Mouse (Mus musculus) cortical plate, adult 2 months (tissue): ENCODE data around the gene Ermard. TPM values are rescaled to one million over a fixed set of nuclear protein-coding genes. Genes with fewer than 3 reads are reported as not detected.

Experiments used
- H3K27ac ChIP-seq: fragments of 200-500 bp; 2 replicates; pipeline ENCODE4 v1.5.1; 2012; ENCODE audit warnings: low read length, control low read depth, inconsistent platforms; ENCODE audit not compliant: insufficient read depth
- H3K4me1 ChIP-seq: fragments of 200-500 bp; 2 replicates; pipeline ENCODE4 v1.6.1; 2011; ENCODE audit warnings: low read length; ENCODE audit not compliant: control insufficient read depth, insufficient read depth
- H3K4me3 ChIP-seq: fragments of 200-500 bp; 2 replicates; pipeline ENCODE4 v1.5.1; 2011; ENCODE audit warnings: mild to moderate bottlenecking, low read length, control low read depth; ENCODE audit not compliant: insufficient read depth
- CTCF ChIP-seq: fragments of 200-500 bp; IDR thresholded peaks from 2 replicates; pipeline ENCODE4 v1.5.1; 2011; ENCODE audit warnings: mild to moderate bottlenecking, control low read depth, low read length; ENCODE audit not compliant: insufficient read depth; ENCODE audit errors: extremely low read depth
- POLR2A ChIP-seq: fragments of 200-500 bp; IDR thresholded peaks from 2 replicates; pipeline ENCODE4 v1.6.1; 2011; ENCODE audit warnings: mild to moderate bottlenecking, low read length, control low read depth; ENCODE audit not compliant: insufficient read depth; ENCODE audit errors: extremely low read depth
- polyA plus RNA-seq: library from polyadenylated mRNA; depleted of rRNA; stranded (reverse); fragments of >200 nt; gene quantifications from 2 replicates; pipeline ENCODE4 v1.2.3, GENCODE M21; 2012

The Ermard gene
- polyA plus RNA-seq, 1 experiment: 67.1 TPM

DNA sequence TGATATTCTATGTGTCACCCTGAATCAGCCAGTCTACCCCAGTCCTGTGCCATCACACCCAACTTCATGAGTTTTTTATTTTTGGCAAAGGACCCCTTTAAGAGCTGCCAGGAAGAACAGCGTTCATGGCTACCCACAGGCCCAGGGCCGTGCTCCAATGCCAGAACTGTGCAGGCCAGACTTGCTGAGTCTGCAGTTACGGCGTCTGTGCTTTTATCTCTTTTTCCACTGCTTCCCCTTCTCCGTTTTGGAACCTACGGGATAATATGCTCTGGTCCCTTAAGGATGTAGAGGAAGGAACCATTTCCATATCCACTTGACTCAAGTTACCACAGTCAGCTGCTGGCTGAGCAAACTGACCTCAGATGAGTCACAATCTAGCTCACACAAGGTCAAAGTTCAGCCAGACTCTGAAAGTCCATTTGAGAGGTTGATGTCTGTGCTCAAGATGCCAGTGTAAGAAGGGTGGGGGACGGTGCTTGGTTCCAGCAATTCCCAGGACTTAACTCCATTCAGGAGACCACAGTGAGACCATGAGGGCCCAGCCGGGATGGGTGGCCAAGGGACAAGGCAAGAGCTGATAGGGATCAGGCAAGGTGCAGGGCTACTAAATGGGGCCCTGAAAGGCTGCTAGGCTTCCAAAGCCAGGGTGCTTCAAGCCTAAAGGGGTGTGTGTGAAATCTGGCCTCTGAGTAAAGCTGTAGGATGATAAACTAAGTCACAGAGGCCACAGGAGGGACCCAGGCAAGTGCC lies 27.2 kb downstream of the Ermard start:
- Histone ChIP-seq H3K27ac (no peak overlapping the region), H3K4me3 (no peak overlapping the region), H3K4me1 (peaks cover 3% of the 10 kb centered on the region; the same call in 1 of the 2 replicates)
- TF ChIP-seq POLR2A (no peak), CTCF (no peak)

DNA sequence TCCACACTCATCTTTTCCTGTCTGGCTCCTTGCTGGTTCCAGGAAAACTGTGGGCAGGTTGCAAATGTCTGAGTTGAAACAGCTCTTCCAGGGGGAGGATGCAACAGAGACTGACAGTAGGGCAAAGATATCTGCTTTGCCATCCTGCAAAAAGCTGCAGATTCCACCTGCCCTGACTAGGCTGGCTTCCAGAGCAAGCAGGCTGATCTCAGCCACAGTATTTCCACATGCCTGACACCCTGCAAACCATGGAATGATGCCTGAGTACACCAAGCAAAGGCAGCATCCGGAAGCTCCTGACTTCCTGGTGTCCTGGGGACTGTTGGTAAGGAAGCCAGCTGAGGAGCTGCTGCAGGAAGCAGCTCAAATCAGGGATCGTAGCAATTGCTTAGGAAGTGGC lies 28.1 kb downstream of the Ermard start:
- Histone ChIP-seq H3K4me3 (no peak overlapping the region), H3K4me1 (peaks cover 3% of the 10 kb centered on the region; the same call in 1 of the 2 replicates), H3K27ac (no peak overlapping the region)
- TF ChIP-seq CTCF: no peak
- no peak for TF ChIP-seq POLR2A

DNA sequence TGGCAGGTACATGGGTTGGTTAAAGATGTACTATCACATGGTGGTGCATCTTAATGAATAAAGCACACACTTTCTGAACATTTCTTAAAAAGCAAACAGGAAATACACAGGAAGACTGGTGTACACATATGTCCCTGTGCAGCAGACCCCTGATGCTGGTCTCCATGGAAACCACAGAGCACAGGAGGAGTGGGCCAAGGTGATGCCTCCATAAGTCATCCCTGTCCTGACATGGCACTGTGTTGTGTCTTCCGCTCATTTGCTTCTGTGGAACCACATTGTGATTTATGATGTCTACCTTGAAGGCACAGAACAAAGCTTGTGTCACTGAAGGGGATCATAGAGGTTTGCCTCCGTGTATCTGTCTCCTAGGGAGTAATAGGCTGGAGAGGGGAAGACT lies 31.2 kb downstream of the Ermard start:
- Histone ChIP-seq H3K4me3 (no peak overlapping the region), H3K4me1 (no peaks in the 10 kb centered on the region), H3K27ac (no peak overlapping the region)
- TF ChIP-seq CTCF: no peak
- TF ChIP-seq POLR2A: no peak

GRCm38 (mm10) chr17:15075033-15075432 lies 34.0 kb downstream of the Ermard start:
- Histone ChIP-seq H3K27ac (no peak overlapping the region), H3K4me1 (no peaks in the 10 kb centered on the region), H3K4me3 (no peak overlapping the region)
- TF ChIP-seq POLR2A: no peak
- TF ChIP-seq CTCF: no peak

- TF ChIP-seq POLR2A: no peak
- no peak for TF ChIP-seq CTCF
- Histone ChIP-seq H3K27ac (no peak overlapping the region), H3K4me3 (no peak overlapping the region), H3K4me1 (no peaks in the 10 kb centered on the region)
These were observed 36.5 kb downstream of the Ermard start for GRCm38 (mm10) chr17:15077536-15077935.

GRCm38 (mm10) chr17:15084226-15084848 lies 43.3 kb downstream of the Ermard start:
- Histone ChIP-seq H3K27ac (no peak overlapping the region), H3K4me3 (no peak overlapping the region), H3K4me1 (no peaks in the 10 kb centered on the region)
- TF ChIP-seq CTCF (no peak), POLR2A (no peak)

GRCm38 (mm10) chr17:15085006-15085405 lies 44.0 kb downstream of the Ermard start:
- Histone ChIP-seq H3K4me3 (no peak overlapping the region), H3K27ac (no peak overlapping the region), H3K4me1 (no peaks in the 10 kb centered on the region)
- TF ChIP-seq CTCF (no peak), POLR2A (no peak)

GRCm38 (mm10) chr17:15088166-15088565 lies 47.2 kb downstream of the Ermard start:
- no peak for TF ChIP-seq POLR2A
- no peak for TF ChIP-seq CTCF
- Histone ChIP-seq H3K4me3 (no peak overlapping the region), H3K27ac (no peak overlapping the region), H3K4me1 (no peaks in the 10 kb centered on the region)

DNA sequence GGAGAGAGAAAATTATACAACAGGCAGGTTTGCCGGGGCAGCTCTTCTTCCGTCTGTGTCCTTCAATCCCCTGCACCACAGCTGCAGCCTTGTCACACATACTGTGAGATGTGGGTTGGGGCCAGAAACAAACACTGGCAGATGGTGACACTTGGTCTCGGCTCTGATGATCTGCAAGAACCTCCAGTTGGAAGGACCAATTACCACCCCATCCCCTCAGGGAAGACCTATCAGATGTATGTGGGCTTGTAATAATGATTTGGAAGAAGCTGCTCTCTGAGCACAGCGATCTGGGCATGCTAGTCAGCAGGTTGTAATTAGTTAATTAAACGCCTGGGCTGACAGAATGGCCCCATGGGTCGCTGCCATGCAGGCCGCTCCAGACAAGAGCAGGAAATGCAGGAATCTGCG lies 47.6 kb downstream of the Ermard start:
- H3K27ac ChIP-seq: no peak overlapping the region
- TF ChIP-seq POLR2A (no peak), CTCF (no peak)
- no peak overlapping the region for H3K4me3 ChIP-seq

GRCm38 (mm10) chr17:15091739-15092138 lies 50.7 kb downstream of the Ermard start:
- Histone ChIP-seq H3K27ac (no peak overlapping the region), H3K4me3 (no peak overlapping the region), H3K4me1 (no peaks in the 10 kb centered on the region)
- no peak for TF ChIP-seq POLR2A
- no peak for TF ChIP-seq CTCF

More for the DNA sequence above, 47.6 kb downstream of the Ermard start:
- H3K4me1 ChIP-seq: no peaks in the 10 kb centered on the region
